Mouse (Mus musculus) kidney, adult 11 months (tissue): ENCODE measurements at regions not wholly inside any gene's neighbourhood (a gene's known extent, or its start where the extent isn't known, plus 50 kb on each side); places are given as distances from the start of the nearest gene placed in this dataset.
A peak's percentile ranks its signal among the peaks of the same experiment; 100 is the strongest.
"Not testable (repeated sequence)": the region's sequence is repeated elsewhere in the genome, so short reads cannot be mapped to it uniquely, and the experiment has no call there.

Experiments used
- DNase-seq: peaks from one replicate; pipeline ENCODE4 v3.0.0; 2022

DNA sequence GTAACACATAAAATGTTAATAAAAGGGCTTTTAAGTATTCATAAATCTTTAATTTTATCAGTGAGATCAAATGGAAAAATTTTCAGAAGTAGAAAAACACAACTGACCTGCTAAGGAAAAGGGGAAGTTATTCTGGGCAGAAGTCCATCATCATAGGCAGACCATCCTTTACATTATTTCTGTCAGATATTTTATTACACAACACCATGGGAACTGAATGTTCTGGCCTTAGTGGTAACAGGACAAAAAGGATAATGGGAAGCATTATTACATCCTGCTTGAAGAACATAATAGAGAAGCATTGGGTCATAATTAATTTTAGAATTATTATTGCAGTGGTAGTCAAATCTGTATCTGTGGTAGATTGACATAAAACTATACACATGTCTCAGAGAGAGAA lies 603.5 kb upstream of the Gje1 start:
- DNase-seq = no peak

DNA sequence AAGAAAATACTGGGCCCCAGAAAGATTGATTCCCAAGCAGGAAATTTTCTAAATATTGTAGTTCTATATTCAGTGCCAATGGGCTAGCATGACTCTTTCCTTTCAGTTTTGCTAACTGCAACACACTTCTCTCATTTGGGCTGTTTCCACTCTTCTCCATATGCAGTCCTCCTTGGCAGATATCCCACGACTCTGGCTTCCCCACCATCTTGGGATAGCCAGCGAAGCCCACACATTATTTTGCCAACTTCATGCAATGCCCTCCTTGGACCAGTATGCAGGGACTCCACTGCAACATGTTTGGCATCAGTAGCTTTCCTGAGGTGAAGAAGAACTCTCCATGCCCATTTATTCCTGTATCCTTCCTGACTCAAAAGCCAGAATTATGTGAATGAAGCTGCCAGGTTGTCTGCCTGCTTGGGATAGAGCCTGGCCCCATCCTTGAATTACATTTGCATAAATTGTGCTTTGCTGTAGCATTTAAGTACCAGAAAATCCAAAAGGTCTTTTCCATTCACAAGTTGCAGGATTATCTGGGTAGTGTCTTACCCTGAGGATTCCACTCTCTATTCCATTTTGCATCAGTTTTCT lies 599.1 kb upstream of the Gje1 start:
- DNase-seq = no peak

DNA sequence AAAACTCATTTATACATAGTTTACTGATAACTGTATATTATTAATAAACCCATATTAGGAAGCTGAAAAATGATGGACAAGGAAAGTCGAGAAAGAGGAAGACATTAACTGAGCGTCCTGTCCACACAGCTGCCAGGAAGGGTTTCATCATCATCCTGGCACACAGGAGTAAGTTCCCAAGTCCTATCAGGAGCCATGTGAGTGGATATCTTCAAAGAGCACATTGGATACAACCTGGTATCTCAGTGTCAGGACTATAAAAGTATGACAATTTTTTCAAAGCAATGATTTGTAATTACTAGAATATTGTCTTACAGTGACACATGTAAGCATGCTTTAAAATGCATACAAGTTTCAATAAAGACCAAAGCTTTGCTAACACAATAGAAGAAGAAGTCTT lies 592.6 kb upstream of the Gje1 start:
- DNase-seq = no peak

DNA sequence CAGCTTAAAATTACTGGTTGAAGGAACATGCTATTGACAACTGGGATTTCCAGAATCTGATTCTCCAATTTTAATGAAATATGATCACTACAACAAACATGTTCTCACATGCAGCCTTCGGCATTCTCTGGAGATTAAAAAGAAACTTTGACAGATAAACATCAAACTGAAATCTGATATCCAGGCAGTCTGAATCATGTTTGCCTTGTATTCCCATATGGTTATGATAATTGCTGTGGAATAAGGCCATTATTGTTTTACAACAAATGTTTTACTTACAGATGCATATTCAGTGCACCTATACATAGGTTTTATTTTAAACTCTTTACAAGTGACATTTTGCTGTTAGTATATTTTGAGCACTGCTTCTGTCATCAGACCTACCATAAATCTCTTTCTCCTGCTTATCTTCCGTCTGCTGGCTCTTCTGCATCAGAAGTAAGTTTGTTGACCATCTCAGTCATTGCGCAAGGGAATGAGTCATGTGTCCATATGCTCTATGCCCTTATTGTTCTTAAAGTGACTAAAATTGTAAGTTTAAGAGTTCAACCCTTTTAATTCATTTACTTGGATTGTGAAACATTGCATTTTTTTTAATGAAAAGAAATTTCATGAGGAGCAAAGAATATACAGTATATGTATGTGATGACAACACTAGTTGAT lies 587.9 kb upstream of the Gje1 start:
- DNase-seq = no peak

DNA sequence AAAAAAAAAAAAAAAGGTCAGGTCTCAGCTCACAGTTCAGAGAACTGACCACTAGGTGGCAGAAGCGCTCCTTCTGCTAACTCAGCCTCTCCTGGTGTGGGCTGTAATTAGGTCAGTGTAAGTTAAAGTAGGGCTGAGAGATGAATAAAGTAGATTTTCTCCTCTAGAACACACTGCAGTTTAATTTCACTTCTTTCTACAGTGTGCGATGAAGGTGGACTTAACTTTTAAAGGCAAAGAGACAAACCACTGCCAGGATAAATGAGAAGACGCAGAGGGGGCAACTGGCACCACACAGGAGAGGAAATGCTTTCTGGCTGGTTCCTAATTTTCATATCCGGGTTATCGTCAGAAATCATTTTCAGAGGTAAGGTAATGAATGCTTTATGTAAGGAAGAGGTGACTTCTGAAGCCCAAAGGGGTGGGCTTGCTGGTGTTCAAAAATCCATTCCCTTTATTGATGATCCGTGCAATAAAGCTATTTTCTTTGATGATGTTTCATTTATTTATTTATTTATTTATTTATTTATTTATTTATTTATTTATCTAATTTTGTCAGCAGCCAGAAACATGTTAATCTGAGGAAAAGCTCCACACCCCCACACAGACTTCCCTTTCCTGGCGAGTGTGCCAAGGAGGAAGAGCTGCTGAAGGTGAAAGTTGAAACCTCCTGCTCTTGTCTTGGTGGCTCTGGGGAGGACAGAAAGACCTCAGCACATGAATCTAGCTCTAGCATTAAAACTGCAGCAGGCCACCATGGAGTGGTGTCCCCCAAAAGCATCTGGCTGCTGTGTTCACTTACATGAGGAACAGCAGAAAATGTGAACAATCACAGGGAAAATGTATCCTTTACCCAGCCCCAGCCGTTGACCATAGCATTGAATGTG lies 582.4 kb upstream of the Gje1 start:
- peak; percentile 39 for DNase-seq

DNA sequence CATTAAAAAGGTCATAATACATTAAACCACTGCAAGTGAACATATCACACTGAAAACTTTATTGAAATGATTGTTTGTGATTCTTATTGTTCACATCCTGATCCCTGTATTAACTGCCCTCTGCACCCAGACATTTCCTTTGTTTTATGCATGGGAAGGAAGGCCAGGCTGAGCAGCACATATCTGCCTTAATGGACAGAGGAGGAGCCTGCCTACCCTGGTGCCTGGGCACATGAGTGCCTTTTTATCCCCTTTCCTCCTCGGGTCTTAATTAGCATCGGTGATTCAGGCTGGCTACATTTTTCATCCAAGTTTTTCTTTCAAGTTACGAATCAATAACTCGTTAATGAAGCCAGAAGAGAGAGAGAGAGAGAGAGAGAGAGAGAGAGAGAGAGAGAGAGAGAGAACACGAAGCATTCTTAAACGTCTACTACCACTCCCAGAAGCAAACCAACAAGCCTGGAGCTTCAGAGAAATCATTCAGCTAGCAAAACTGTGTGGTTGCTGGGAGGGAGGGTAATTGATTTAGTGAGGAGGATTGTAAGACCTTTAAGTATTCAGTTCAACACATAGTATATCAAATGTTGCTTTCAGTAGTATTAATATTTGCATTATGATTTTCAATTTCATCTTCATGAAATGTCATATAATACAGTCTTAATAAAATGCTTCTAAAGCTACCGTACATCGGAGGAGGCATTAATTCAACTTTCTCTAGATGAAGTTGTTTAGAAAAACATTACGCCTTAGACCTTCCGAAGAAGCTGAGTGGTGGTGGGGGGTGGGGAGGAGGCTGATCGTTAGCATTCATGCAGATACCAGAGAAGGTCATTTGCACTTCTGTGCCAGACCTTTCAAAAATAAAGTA lies 581.6 kb upstream of the Gje1 start:
- DNase-seq = no peak

DNA sequence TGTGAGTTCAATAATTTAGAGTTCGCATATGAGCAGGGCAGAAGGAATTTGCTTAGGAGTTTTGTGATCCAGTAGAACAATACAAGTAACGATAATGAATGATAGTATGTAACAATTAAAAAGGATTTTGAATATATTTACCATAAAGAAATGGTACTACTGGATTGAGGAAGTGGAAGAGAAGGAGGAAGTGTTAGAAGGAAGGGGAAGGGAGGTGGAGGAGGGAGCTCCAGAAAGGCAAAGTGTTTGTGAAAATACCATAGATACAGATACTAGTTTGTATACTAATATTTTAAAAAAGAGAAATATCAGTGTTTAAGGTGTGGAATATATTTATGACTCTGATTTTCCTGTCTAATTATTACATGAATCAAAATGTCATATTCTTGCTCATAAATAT lies 579.2 kb upstream of the Gje1 start:
- DNase-seq = no peak

DNA sequence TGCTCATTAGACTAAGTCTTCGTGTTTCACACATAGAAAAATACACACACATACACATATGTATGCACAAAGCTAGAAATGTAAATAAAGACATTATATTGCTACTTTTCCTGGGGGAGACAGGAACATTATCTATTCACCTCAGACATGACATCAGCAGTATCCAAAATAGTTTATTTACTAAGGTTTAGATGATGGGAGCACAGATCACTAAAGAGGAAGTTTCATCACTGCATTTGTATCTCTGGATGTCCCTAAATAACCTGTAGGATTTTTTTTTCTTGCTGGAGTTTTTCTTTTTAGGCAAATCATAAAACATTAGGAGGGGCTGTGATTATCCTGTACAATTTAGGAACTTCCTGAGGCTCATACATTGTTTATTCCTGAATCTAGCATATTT lies 576.1 kb upstream of the Gje1 start:
- DNase-seq = no peak

DNA sequence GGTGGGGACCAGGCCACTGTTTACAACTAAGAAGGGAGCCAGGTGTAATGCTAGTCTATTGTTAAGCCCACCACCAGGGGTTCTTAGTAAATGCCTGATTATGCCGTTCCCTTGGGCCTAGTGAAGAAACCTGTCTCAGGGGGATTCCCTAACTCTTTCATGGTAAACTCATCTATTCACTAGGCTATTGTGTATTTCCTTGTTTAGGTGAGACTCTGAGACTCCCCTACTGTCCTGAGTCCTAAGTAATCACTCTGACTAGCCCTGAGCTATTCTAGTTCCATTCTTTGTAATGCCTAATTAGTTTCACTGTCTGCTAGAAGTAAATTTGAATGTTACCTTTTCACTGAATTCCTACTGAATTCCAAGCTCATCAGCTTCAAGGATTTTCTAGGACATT lies 545.3 kb upstream of the Gje1 start:
- DNase-seq = not testable (repeated sequence)

DNA sequence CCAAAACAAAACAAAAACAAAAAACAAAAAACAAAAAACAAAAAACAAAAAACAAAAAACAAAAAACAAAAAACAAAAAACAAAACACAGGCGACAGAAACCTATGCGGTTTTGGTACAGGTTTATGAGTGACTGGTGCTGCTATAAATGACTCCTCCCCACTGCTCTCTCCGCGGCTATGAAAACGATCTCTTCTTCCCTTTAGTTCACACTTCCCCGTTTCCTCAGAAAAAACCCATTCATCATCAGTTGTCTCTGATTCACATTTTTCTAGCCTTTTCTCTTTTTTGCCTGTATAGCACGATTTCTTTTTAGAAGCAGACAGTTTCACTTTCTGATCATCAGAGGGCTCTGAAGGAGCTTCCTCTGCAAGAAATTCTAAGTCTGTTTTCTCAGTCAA lies 544.3 kb upstream of the Gje1 start:
- DNase-seq = not testable (repeated sequence)

DNA sequence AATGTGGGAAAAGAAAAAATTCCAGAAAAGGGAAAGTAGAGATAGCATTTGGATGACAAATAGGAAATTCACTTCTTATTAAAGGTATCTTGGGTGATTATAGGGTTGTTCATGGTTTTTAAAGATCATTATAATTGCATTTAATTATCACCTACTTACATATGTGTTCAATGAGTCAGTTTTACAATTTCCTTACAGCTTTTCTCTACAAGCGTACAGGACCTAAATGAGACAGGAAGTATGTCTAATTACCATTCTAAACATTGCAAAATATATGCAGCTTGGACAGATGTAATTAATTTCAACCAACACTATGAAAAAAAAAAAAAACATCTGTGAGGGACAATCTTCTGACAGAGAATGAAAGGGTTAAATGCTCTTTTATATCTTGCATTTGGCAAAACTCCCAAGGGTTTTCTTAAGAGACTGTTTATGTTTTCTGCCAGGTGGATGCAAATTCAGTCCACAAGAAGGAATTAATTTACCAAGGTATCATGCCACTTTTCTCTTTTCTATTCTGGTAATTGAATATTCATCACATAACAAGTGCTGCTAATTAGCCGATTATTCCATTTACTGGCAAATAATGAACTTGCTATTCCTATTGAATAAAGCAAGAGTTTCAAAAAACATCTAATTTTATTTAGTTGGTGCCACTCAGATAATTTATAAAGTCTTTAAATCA lies 531.5 kb upstream of the Gje1 start:
- DNase-seq = no peak

DNA sequence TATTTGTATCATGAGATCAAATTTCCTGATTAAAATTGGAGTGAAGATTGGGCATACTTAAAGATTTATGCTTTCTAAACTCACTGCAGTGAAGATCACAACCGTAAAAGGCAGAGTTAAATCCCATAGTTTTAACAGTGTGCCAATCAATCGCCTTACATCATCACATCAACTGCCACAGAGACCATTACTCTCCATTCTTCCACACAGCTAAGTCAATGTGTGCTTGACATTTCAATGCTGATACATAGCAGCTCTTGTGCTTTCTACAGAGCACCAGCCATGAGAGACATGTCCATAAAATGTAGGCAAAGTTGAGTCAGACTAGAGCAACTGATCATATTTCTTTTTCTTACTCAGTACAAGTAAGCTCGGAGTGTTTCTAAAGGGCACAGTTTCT lies 530.9 kb upstream of the Gje1 start:
- no peak for DNase-seq

DNA sequence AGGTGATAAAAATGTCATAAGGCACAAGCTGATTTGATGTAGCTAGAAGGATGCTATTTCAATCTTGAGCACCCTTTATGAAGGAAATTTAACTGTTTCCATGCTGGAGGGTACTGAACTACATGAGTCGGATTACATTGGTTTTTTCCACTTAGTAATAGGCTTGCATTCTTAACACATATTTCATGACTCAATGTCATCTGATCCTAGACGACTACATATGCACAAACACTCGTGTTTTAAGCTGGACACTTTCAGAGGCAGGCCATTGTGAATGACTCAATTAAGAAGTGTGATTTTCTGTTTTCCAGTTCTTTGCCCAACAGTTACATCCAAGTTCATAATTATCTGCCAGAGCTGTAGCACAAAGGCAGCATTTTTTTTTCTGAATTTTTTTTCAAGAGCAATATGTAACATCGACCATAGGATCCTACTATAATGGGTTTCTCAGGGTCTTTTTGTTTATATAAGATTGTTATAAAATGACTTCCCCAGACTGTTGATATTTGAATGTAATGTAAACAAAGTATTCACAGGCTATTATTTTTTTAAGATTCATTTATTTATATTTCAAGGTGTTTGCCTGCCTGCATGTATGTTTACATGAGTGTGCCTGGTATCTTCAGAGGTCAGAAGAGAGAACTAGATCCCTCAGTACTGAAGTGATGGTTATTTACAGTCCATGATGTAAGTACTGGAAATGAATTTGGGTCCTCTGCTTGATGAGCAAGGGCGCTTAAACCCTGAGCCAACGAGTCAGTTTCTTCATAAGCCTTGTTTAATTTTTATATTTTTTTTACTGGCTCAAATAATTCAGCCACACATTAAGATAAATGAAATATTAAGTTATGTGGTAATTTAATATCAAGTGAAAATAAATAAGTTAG lies 526.6 kb upstream of the Gje1 start:
- no peak for DNase-seq

DNA sequence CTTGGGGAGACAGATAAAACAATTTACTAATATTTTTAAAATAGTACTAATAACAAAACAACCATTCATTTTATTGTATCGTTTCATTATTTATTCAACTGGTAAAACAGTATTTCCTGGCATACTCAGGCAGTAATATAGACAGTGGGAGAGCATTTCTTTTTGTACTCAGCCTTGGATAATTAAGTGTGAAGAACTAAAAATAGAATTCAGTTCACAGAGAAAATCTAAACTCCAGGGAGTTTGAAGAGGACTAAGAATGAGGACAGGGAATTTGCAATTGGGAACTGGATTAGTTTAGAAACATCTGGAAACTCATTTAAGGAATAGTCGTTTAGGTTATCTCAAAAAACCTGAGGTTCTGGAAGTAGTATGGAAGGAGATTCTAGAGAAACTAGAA lies 525.4 kb upstream of the Gje1 start:
- DNase-seq = no peak

DNA sequence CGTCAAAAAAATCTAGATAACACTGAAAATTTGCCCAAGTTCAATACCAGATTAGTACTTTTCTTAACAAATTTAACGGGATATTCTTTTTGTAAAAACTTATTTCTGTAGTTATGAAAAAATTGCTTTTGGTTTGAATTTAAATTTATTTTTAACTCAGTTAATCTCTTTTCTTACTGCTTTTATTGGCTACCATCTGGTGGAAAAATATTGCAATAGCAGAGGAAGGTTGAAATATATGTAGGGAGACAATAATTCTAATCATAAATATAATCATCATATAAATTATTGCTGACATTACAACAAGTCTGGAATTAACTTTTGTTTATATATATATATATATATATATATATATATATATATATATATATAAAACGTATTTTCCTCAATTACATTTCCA lies 500.9 kb upstream of the Gje1 start:
- DNase-seq = no peak

DNA sequence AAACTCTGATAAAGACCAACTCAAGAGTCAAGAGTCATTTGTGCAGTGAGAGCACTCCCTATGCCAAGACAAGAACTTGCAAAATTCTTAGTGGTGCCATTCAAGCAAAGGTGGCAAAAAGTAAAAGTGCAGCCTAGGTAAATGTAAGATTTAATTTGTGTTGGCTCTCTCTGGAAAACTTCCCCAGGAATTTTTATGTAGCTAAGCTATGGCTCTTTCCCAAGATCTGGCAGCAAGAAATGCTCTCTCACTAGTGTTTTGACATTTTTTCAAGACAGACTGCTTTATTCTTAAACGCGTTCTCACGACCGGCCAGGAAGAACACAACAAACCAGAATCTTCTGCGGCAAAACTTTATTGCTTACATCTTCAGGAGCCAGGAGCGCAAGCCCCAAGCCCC lies 461.6 kb upstream of the Gje1 start:
- no peak for DNase-seq

DNA sequence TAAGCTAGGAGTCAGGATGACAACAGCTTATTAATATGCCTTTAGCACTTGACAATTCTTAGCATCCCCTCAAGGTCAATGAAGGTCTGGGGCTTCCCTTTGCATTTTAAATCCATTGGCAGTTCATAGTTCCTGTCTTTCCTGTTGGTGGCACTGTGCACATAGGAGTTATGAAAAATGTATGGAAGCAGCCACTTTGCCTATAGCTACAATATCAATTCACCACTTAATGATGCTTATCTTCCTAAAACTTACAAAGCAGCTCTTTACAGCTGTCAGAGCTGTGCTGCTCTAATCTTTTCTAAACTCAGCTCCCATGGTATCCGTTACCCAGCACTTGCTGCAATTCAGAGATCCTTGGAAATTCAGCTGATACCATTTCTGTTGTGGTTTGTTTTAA lies 456.4 kb upstream of the Gje1 start:
- DNase-seq = no peak

DNA sequence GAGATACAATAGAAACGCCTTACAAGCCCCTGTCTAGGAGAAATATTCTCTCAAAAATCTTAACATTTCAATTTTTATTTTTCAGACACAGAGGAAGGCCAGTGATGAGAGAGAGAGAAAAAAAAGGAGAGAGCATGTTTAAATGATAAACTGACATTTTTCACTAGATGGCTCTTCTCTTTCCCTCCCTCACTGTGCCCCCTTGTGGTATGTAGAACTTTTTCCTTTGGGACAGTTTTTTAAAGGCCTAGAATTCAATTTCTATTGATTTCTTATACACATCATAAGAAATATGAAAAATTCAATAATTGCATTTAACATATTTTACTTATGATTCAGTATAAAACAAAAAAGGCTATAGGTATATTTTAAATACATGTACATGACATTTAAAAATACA lies 454.5 kb upstream of the Gje1 start:
- no peak for DNase-seq

DNA sequence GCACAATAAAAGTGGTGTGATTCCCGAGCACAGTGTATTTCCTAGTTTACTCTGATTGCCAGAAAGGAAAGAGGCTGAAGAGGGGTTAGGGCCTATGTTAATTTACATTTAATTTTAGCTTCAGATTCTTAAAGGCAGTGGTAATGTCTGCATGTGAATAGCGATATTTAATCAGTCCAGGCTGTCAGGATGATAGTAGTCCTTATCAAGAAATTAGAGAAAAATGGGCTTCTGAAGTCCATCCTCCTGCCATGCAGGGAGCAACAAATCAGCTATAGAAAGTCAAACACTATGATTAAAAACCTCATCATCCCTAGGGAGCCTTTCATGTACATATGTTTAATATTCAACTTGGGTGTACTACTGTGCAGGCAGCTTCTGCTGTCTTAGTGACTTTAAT lies 422.7 kb upstream of the Gje1 start:
- no peak for DNase-seq
